Mouse (Mus musculus) liver, adult 2 months (tissue): ENCODE measurements at regions not wholly inside any gene's neighbourhood (a gene's known extent, or its start where the extent isn't known, plus 50 kb on each side); places are given as distances from the start of the nearest gene placed in this dataset.
A peak's percentile ranks its signal among the peaks of the same experiment; 100 is the strongest.

ENCODE experiments used
- DNase-seq: peaks from one replicate; pipeline ENCODE4 v3.0.0-alpha.2; 2011; ENCODE audit warnings: low read depth, low spot score; ENCODE audit errors: extremely low read depth
- H3K27ac ChIP-seq: fragments of 200-500 bp; replicated peaks from 2 replicates; pipeline ENCODE4 v1.5.1; 2012; ENCODE audit warnings: low read depth, mild to moderate bottlenecking, control low read depth, inconsistent platforms, low read length; ENCODE audit not compliant: insufficient read depth
- H3K27me3 ChIP-seq: fragments of 200-500 bp; 2 replicates; pipeline ENCODE4 v1.6.1; 2012; ENCODE audit warnings: mild to moderate bottlenecking, moderate library complexity, low read length, inconsistent platforms; ENCODE audit not compliant: control insufficient read depth, insufficient read depth
- H3K36me3 ChIP-seq: fragments of 200-500 bp; 2 replicates; pipeline ENCODE4 v1.6.1; 2012; ENCODE audit warnings: low read length, inconsistent platforms; ENCODE audit not compliant: control insufficient read depth, insufficient read depth
- H3K4me1 ChIP-seq: fragments of 200-500 bp; 2 replicates; pipeline ENCODE4 v1.6.1; 2011; ENCODE audit warnings: low read length; ENCODE audit not compliant: control insufficient read depth, insufficient read depth
- H3K4me3 ChIP-seq: fragments of 200-500 bp; 2 replicates; pipeline ENCODE4 v1.5.1; 2011; ENCODE audit warnings: low read depth, mild to moderate bottlenecking, control low read depth, low read length, moderate library complexity; ENCODE audit not compliant: insufficient read depth
- H3K79me2 ChIP-seq: fragments of 200-500 bp; 2 replicates; pipeline ENCODE4 v1.6.1; 2012; ENCODE audit warnings: inconsistent platforms, mild to moderate bottlenecking, low read length, moderate library complexity; ENCODE audit not compliant: control insufficient read depth, insufficient read depth
- H3K9ac ChIP-seq: fragments of 200-500 bp; 2 replicates; pipeline ENCODE4 v1.6.1; 2012; ENCODE audit warnings: low read depth, mild to moderate bottlenecking, control low read depth, inconsistent platforms, low read length
- CTCF ChIP-seq: fragments of 200-500 bp; IDR thresholded peaks from 2 replicates; pipeline ENCODE4 v1.5.1; 2011; ENCODE audit warnings: low read depth, low read length, control low read depth
- POLR2A ChIP-seq: fragments of 200-500 bp; IDR thresholded peaks from 2 replicates; pipeline ENCODE4 v1.6.1; 2011; ENCODE audit warnings: low read length, control low read depth; ENCODE audit not compliant: insufficient read depth; ENCODE audit errors: extremely low read depth
- WGBS: fragments of 180-500 bp; shearing (Covaris S2); methylation state at CpG from one replicate; pipeline ENCODE4 v1.1.7; 2018; 5-methylcytosine and 5-hydroxymethylcytosine counted together

DNA sequence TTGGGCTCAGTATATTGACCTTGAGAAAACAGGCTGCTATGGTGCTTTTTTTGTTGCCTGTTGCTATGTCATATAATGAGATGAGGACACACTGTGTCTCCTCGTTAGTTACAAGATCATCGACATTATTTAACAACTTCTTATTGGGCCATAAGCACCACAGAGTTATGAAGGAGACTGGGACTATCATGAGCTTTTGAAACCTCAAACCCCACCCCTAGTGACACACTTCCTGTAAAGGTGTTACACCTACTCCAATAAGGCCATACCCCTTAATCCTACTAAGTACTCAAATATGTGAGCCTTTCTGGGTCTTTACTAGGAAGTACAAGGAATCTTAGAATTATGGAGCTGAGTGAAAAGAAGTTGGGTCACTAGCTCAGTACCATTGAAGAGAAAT lies 875.3 kb downstream of the Car8 start:
- no peak for TF ChIP-seq CTCF
- TF ChIP-seq POLR2A: no peak
- WGBS: 95% methylated on average over 2 of the region's 2 CpGs
- Histone ChIP-seq H3K9ac (no peak overlapping the region), H3K4me1 (no peaks in the 10 kb centered on the region), H3K79me2 (no peaks in the 10 kb centered on the region), H3K36me3 (no peaks in the 10 kb centered on the region), H3K4me3 (no peak overlapping the region), H3K27ac (no peak overlapping the region), H3K27me3 (no peaks in the 10 kb centered on the region)
- no peak for DNase-seq

DNA sequence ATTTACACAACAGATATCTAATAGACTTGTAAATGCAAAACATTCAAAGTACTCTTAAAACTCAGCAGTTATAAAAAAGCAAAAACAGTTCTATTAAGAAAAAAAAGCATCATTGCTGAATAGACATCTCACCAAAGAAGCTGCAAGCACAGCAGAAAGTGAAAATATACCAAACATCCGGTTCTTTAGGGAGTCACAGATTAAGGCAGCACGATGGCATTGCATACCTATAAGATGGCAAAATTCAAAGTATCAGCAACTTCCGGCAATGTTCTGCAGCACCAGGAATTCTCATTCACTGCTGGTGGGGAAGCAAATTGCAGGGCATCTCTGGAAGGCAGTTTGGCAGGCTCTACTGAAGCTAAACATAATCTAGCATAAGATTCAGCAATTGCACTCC lies 882.6 kb downstream of the Car8 start:
- H3K4me3 ChIP-seq: no peak overlapping the region
- no peak overlapping the region for H3K27ac ChIP-seq
- no peaks in the 10 kb centered on the region for H3K79me2 ChIP-seq
- H3K36me3 ChIP-seq: no peaks in the 10 kb centered on the region
- TF ChIP-seq POLR2A: no peak
- TF ChIP-seq CTCF: no peak
- no peak for DNase-seq
- no peak overlapping the region for H3K9ac ChIP-seq
- no peaks in the 10 kb centered on the region for H3K4me1 ChIP-seq
- H3K27me3 ChIP-seq: no peaks in the 10 kb centered on the region
- 82% methylated on average over 3 of the region's 3 CpGs for WGBS

DNA sequence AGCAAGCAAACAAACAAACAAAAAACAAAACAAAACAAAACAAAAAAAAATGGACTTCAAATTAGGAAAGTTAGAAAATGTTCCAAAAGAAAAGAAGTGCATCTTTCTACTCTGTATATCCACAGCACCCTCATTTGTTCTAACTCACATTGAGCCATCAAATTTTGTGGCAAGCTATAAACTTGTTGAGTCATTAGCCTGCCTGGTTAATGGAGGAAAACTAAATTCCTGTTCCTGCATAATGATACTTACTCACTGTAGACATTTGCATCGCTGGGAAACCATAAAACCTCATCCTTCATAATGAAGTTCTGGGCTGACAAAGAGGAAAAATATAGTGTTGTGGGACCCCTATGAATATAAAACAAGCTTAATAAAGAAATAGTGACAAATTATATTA lies 891.5 kb downstream of the Car8 start:
- Histone ChIP-seq H3K27me3 (no peaks in the 10 kb centered on the region), H3K27ac (no peak overlapping the region), H3K36me3 (no peaks in the 10 kb centered on the region), H3K4me3 (no peak overlapping the region), H3K79me2 (no peaks in the 10 kb centered on the region), H3K9ac (no peak overlapping the region), H3K4me1 (no peaks in the 10 kb centered on the region)
- 90% methylated on average over 1 of the region's 1 CpGs for whole genome bisulfite sequencing
- no peak for TF ChIP-seq CTCF
- no peak for TF ChIP-seq POLR2A
- no peak for DNase-seq

DNA sequence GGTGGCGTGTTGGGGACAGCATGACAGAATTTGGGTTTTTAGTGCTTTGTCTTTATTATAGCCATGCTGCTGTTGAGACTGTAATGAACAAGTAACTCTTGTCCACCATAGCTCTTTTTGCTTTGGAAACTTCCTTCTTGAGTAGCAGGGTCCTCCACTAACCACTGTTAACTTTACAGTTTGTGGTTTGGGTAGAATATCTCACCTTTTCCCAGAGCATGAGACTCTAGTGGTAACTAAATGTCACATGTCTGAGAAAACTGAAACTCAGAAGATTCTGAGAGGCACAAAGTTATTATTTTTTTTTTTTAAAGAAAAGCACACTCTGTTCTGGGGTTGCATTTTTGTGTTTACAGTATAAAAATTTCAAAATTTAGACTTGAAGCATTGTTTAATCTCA lies 897.7 kb downstream of the Car8 start:
- no peaks in the 10 kb centered on the region for H3K79me2 ChIP-seq
- TF ChIP-seq CTCF (no peak), POLR2A (no peak)
- WGBS: 83% methylated on average over 1 of the region's 1 CpGs
- no peaks in the 10 kb centered on the region for H3K27me3 ChIP-seq
- DNase-seq: no peak
- no peaks in the 10 kb centered on the region for H3K36me3 ChIP-seq
- no peak overlapping the region for H3K27ac ChIP-seq
- H3K4me3 ChIP-seq: no peak overlapping the region
- H3K4me1 ChIP-seq: no peaks in the 10 kb centered on the region
- H3K9ac ChIP-seq: no peak overlapping the region

DNA sequence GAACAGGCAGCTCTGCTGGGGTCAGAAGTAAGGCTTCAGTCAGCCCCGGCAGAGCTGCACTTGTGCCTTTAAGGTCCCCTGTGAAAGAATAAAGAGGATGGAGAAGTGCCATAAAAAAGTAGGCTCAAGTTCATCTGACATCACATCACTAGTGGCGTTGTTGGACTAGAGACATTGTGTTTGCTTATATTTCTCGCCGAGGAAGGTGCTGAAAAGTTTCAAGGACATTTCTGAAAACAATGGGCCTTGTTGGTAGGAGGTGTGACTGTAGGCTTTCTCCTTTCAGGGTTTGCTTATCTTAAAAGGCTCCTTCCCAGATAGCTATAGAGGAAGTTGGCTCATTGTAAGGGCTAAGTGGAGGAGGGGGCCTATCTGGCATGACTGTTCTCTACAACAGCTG lies 924.6 kb downstream of the Car8 start:
- TF ChIP-seq CTCF (no peak), POLR2A (no peak)
- H3K9ac ChIP-seq: no peak overlapping the region
- DNase-seq: no peak
- H3K79me2 ChIP-seq: no peaks in the 10 kb centered on the region
- no peak overlapping the region for H3K4me3 ChIP-seq
- no peaks in the 10 kb centered on the region for H3K27me3 ChIP-seq
- H3K36me3 ChIP-seq: no peaks in the 10 kb centered on the region
- H3K27ac ChIP-seq: no peak overlapping the region
- 57% methylated on average over 4 of the region's 4 CpGs for WGBS
- no peaks in the 10 kb centered on the region for H3K4me1 ChIP-seq

DNA sequence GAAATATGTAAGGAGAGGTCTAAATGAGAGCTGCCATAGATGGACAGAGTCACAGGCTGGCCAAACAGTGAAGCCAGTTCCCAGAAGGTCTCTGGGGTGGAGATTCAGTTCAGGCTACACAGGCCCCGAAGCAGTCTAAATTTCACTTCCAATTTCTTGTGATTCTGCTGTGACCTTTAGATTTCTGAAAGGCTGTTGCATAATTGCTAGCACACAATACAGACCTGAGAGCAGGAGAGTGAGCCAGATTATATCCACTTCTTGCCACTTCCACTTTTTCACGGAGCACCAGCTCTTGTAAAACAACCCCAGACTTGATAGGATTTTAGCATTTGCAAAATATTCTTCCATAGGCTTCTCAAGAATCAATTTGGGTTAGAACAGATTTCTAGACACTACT lies 925.6 kb downstream of the Car8 start:
- Histone ChIP-seq H3K79me2 (no peaks in the 10 kb centered on the region), H3K27ac (no peak overlapping the region)
- 24% methylated on average over 2 of the region's 2 CpGs for WGBS

More for the DNA sequence above, 925.6 kb downstream of the Car8 start:
- H3K36me3 ChIP-seq: no peaks in the 10 kb centered on the region
- H3K27me3 ChIP-seq: no peaks in the 10 kb centered on the region
- no peak overlapping the region for H3K9ac ChIP-seq
- H3K4me3 ChIP-seq: no peak overlapping the region
- no peaks in the 10 kb centered on the region for H3K4me1 ChIP-seq
- TF ChIP-seq CTCF (no peak), POLR2A (no peak)
- peak; percentile 64 for DNase-seq
